Mouse (Mus musculus) stomach, embryonic 15.5 days (tissue): ENCODE measurements around the gene Igfals. TPM values are rescaled to one million over a fixed set of nuclear protein-coding genes. Genes with fewer than 3 reads are reported as not detected.

Experiments used
- ATAC-seq: fragments of 200-750 bp; cut with Nextera tagmentation; 2 replicates; pipeline ENCODE4 v1.8.0; 2017; ENCODE audit warnings: low read depth, moderate number of reproducible peaks, moderate TSS enrichment; ENCODE audit not compliant: insufficient read depth, low FRiP score
- H3K27ac ChIP-seq: fragments of 300-500 bp; sonication (generic); 2 replicates; pipeline ENCODE4 v1.5.1; 2015; ENCODE audit warnings: mild to moderate bottlenecking, inconsistent platforms
- H3K27me3 ChIP-seq: fragments of 300-500 bp; sonication (generic); replicated peaks from 2 replicates; pipeline ENCODE4 v1.6.1; 2015; ENCODE audit warnings: inconsistent platforms
- H3K36me3 ChIP-seq: fragments of 300-500 bp; sonication (generic); 2 replicates; pipeline ENCODE4 v1.6.1; 2015; ENCODE audit warnings: inconsistent platforms
- H3K4me1 ChIP-seq: fragments of 300-500 bp; sonication (generic); 2 replicates; pipeline ENCODE4 v1.6.1; 2015; ENCODE audit warnings: inconsistent platforms
- H3K4me2 ChIP-seq: fragments of 300-500 bp; sonication (generic); 2 replicates; pipeline ENCODE4 v1.6.1; 2015; ENCODE audit warnings: mild to moderate bottlenecking, inconsistent platforms
- H3K4me3 ChIP-seq: fragments of 300-500 bp; sonication (generic); replicated peaks from 2 replicates; pipeline ENCODE4 v1.5.1; 2015; ENCODE audit warnings: inconsistent platforms
- H3K9ac ChIP-seq: fragments of 300-500 bp; sonication (generic); 2 replicates; pipeline ENCODE4 v1.6.1; 2015; ENCODE audit warnings: inconsistent platforms
- H3K9me3 ChIP-seq: fragments of 300-500 bp; sonication (generic); 2 replicates; pipeline ENCODE4 v1.6.1; 2016; ENCODE audit warnings: inconsistent platforms
- WGBS: fragments of 180-500 bp; shearing (Covaris S2); methylation state at CpG from one replicate; pipeline ENCODE4 v1.1.7; 2015; 5-methylcytosine and 5-hydroxymethylcytosine counted together
- polyA plus RNA-seq: library from polyadenylated mRNA; unstranded; fragments of >200 nt; fragmentation: Nextera tagmentation; extraction: Ambion mirVana; gene quantifications from 2 replicates; pipeline ENCODE4 v1.2.1, GENCODE M21; 2015

Gene Igfals
- polyA plus RNA-seq, 1 experiment from 2014 or later: 3.9 TPM

- 94% methylated on average over 1 of the region's 1 CpGs for WGBS
- no peak overlapping the region for H3K4me2 ChIP-seq
- H3K36me3 ChIP-seq: peaks cover 66% of the 10 kb centered on the region
- H3K9ac ChIP-seq: no peak overlapping the region
- H3K27me3 ChIP-seq: no peaks in the 10 kb centered on the region
- no peaks in the 10 kb centered on the region for H3K4me1 ChIP-seq
- ATAC-seq: no peak
- no peak overlapping the region for H3K4me3 ChIP-seq
- no peaks in the 10 kb centered on the region for H3K9me3 ChIP-seq
- no peak overlapping the region for H3K27ac ChIP-seq
These were observed 57.4 kb downstream of the Igfals start for GRCm38 (mm10) chr17:24923246-24923645.

GRCm38 (mm10) chr17:24929506-24929905, 63.7 kb downstream of the Igfals start:
- no peak overlapping the region for H3K9ac ChIP-seq
- H3K4me2 ChIP-seq: no peak overlapping the region
- H3K4me3 ChIP-seq: no peak overlapping the region
- WGBS: 76% methylated on average over 1 of the region's 1 CpGs
- no peak for ATAC-seq
- H3K4me1 ChIP-seq: 0 out of 2 replicates have a peak, but pooled peaks cover under 1% of the 10 kb centered on the region
- H3K27ac ChIP-seq: no peak overlapping the region
- H3K27me3 ChIP-seq: no peaks in the 10 kb centered on the region
- H3K9me3 ChIP-seq: no peaks in the 10 kb centered on the region
- peaks cover 22% of the 10 kb centered on the region for H3K36me3 ChIP-seq

Other genes starting within 250 kb of the Igfals start
- 45.4 TPM in 2 replicates for gene Tsc2, start 233.4 kb upstream of the Igfals start, polyA plus RNA-seq
- gene Nthl1, start 233.3 kb upstream of the Igfals start, polyA plus RNA-seq: 18.7 and 20.3 TPM in 2 replicates
- 51.0 and 53.7 TPM in 2 replicates for gene Slc9a3r2, start 215.7 kb upstream of the Igfals start, polyA plus RNA-seq
- gene Npw, start 207.5 kb upstream of the Igfals start, polyA plus RNA-seq: 0.30 and 0.46 TPM in 2 replicates
- gene Zfp598, start 196.3 kb upstream of the Igfals start, polyA plus RNA-seq: 19.3 and 22.1 TPM in 2 replicates
- 6.3 and 6.9 TPM in 2 replicates for gene Syngr3, start 176.0 kb upstream of the Igfals start, polyA plus RNA-seq
- gene Gfer, start 169.8 kb upstream of the Igfals start, polyA plus RNA-seq: 40.9 and 44.1 TPM in 2 replicates
- gene Noxo1, start 169.8 kb upstream of the Igfals start, polyA plus RNA-seq: 3.2 and 3.5 TPM in 2 replicates
- 64.4 and 68.0 TPM in 2 replicates for gene Tbl3, start 158.3 kb upstream of the Igfals start, polyA plus RNA-seq
- 0.19 TPM in 1 of 2 replicates, not detected in the other for gene Rnf151, start 147.9 kb upstream of the Igfals start, polyA plus RNA-seq
- gene Rps2, start 147.9 kb upstream of the Igfals start, polyA plus RNA-seq: 1,497 and 1,515 TPM in 2 replicates
- 238 and 259 TPM in 2 replicates for gene Ndufb10, start 141.5 kb upstream of the Igfals start, polyA plus RNA-seq
- 0.15 TPM in 1 of 2 replicates, not detected in the other for gene Rpl3l, start 138.2 kb upstream of the Igfals start, polyA plus RNA-seq
- 37.0 and 41.4 TPM in 2 replicates for gene Msrb1, start 129.4 kb upstream of the Igfals start, polyA plus RNA-seq
- gene Hs3st6, start 113.0 kb upstream of the Igfals start, polyA plus RNA-seq: 1.1 and 1.5 TPM in 2 replicates
- 0.08 TPM in 1 of 2 replicates, not detected in the other for gene Meiob, start 61.7 kb upstream of the Igfals start, polyA plus RNA-seq
- 49.1 and 49.3 TPM in 2 replicates for gene Hagh, start 25.9 kb upstream of the Igfals start, polyA plus RNA-seq
- gene Fahd1, start 15.6 kb upstream of the Igfals start, polyA plus RNA-seq: 34.5 and 35.4 TPM in 2 replicates
- 49.0 and 49.6 TPM in 2 replicates for gene Nubp2, start 20.4 kb downstream of the Igfals start, polyA plus RNA-seq
- 32.1 and 32.5 TPM in 2 replicates for gene Spsb3, start 20.6 kb downstream of the Igfals start, polyA plus RNA-seq
- 26.3 and 29.3 TPM in 2 replicates for gene Eme2, start 29.1 kb downstream of the Igfals start, polyA plus RNA-seq
- gene Mrps34, start 29.1 kb downstream of the Igfals start, polyA plus RNA-seq: 102 and 112 TPM in 2 replicates
- gene Nme3, start 30.5 kb downstream of the Igfals start, polyA plus RNA-seq: 77.5 and 79.8 TPM in 2 replicates
- 29.2 and 31.3 TPM in 2 replicates for gene Mapk8ip3, start 71.0 kb downstream of the Igfals start, polyA plus RNA-seq
- gene Jpt2, start 94.7 kb downstream of the Igfals start, polyA plus RNA-seq: 183 and 204 TPM in 2 replicates
- gene Cramp1l, start 149.8 kb downstream of the Igfals start, polyA plus RNA-seq: 7.1 and 7.6 TPM in 2 replicates
- gene Ift140, start 150.1 kb downstream of the Igfals start, polyA plus RNA-seq: 18.9 and 21.6 TPM in 2 replicates
- 23.5 and 23.7 TPM in 2 replicates for gene Tmem204, start 217.6 kb downstream of the Igfals start, polyA plus RNA-seq
- 38.6 and 40.2 TPM in 2 replicates for gene Telo2, start 250.0 kb downstream of the Igfals start, polyA plus RNA-seq